Mouse (Mus musculus) CH12.LX (cell line): Measurements from ENCODE around the gene Akr1b3. TPM values are rescaled to one million over a fixed set of nuclear protein-coding genes. Genes with fewer than 3 reads are reported as not detected.

Experiments
- DNase-seq: peaks from one replicate; pipeline ENCODE4 v3.0.0-alpha.2; 2013; ENCODE audit errors: extremely low read depth
- H3K27ac ChIP-seq: 2 replicates; pipeline ENCODE4 v1.5.1; 2012; ENCODE audit warnings: low read depth, mild to moderate bottlenecking, control low read depth, moderate library complexity; ENCODE audit not compliant: insufficient read depth
- H3K27me3 ChIP-seq: replicated peaks from 2 replicates; pipeline ENCODE3; 2012; ENCODE audit warnings: inconsistent platforms
- H3K36me3 ChIP-seq, 2 experiments: replicated peaks in 1 of 2; 2 replicates each; pipeline versions ENCODE3 to v1.6.1; 2012; ENCODE audit warnings: inconsistent platforms in 1 of 2, low read length in 1 of 2, mild to moderate bottlenecking in 1 of 2, mixed read lengths in 1 of 2, moderate library complexity in 1 of 2; ENCODE audit not compliant: control insufficient read depth in 1 of 2, insufficient read depth in 1 of 2
- H3K4me1 ChIP-seq, 2 experiments: 2 replicates each; pipeline ENCODE4 v1.6.1; 2012; ENCODE audit warnings: inconsistent platforms in 1 of 2, moderate library complexity in 1 of 2; ENCODE audit not compliant: insufficient read depth in 2 of 2, control insufficient read depth in 1 of 2
- H3K4me2 ChIP-seq: 2 replicates; pipeline ENCODE4 v1.6.1; 2012; ENCODE audit warnings: low read depth, mild to moderate bottlenecking, control low read depth; ENCODE audit not compliant: poor library complexity, insufficient read depth, severe bottlenecking
- H3K4me3 ChIP-seq, 3 experiments: fragments of 150-350 bp in 1 of 3; sonication (generic) in 1 of 3; replicated peaks in 1 of 3; 2 replicates each; pipeline versions ENCODE3 to v1.5.1; 2011 to 2012; ENCODE audit warnings: low read depth in 2 of 3, low read length in 2 of 3, mild to moderate bottlenecking in 2 of 3, moderate library complexity in 2 of 3, control low read depth in 1 of 3, improper control_type of control experiment in 1 of 3, inconsistent platforms in 1 of 3, mixed read lengths in 1 of 3; ENCODE audit not compliant: poor library complexity in 1 of 3
- H3K79me2 ChIP-seq: replicated peaks from 2 replicates; pipeline ENCODE4 v1.6.1; 2012; ENCODE audit warnings: mild to moderate bottlenecking, moderate library complexity; ENCODE audit not compliant: control insufficient read depth, poor library complexity, insufficient read depth, severe bottlenecking; ENCODE audit errors: extremely low read depth
- H3K9ac ChIP-seq: 2 replicates; pipeline ENCODE4 v1.6.1; 2012; ENCODE audit warnings: low read depth, mild to moderate bottlenecking, control low read depth, moderate library complexity; ENCODE audit not compliant: insufficient read depth
- H3K9me3 ChIP-seq: replicated peaks from 2 replicates; pipeline ENCODE3; 2012; ENCODE audit warnings: low read length, inconsistent platforms, mixed read lengths
- CHD1 ChIP-seq: IDR thresholded peaks from 2 replicates; pipeline ENCODE4 v1.6.1; 2012; ENCODE audit warnings: low read depth, low read length, improper control_type of control experiment, inconsistent platforms
- CHD2 ChIP-seq: IDR thresholded peaks from 2 replicates; pipeline ENCODE4 v1.6.1; 2011; ENCODE audit warnings: low read length, improper control_type of control experiment
- CTCF ChIP-seq, 2 experiments: IDR thresholded peaks in 1 of 2; conservative IDR thresholded peaks in 1 of 2; 2 replicates each; pipeline ENCODE4 v1.5.1; 2011 to 2012; ENCODE audit warnings: low read depth in 2 of 2, low read length in 2 of 2, improper control_type of control experiment in 1 of 2, inconsistent platforms in 1 of 2, mild to moderate bottlenecking in 1 of 2, moderate library complexity in 1 of 2
- E2F4 ChIP-seq: IDR thresholded peaks from 2 replicates; pipeline ENCODE4 v1.6.1; 2011; ENCODE audit warnings: low read depth, low read length, improper control_type of control experiment; ENCODE audit not compliant: insufficient replicate concordance
- ELF1 ChIP-seq: IDR thresholded peaks from 2 replicates; pipeline ENCODE4 v1.6.1; 2014; ENCODE audit warnings: low read depth, mild to moderate bottlenecking, inconsistent platforms, low read length, improper control_type of control experiment
- EP300 ChIP-seq: IDR thresholded peaks from 2 replicates; pipeline ENCODE4 v1.6.1; 2011; ENCODE audit warnings: low read length, improper control_type of control experiment
- ETS1 ChIP-seq: conservative IDR thresholded peaks from 2 replicates; pipeline ENCODE4 v1.6.1; 2012; ENCODE audit warnings: low read depth, mild to moderate bottlenecking, inconsistent platforms, low read length, improper control_type of control experiment, moderate library complexity
- GABPA ChIP-seq: IDR thresholded peaks from 2 replicates; pipeline ENCODE4 v1.6.1; 2012; ENCODE audit warnings: low read depth, low read length, improper control_type of control experiment, inconsistent platforms; ENCODE audit not compliant: insufficient replicate concordance
- HCFC1 ChIP-seq: IDR thresholded peaks from 2 replicates; pipeline ENCODE4 v1.6.1; 2012; ENCODE audit warnings: low read depth, mild to moderate bottlenecking, inconsistent platforms, low read length, improper control_type of control experiment
- IRF4 ChIP-seq: IDR thresholded peaks from 2 replicates; pipeline ENCODE4 v1.6.1; 2014; ENCODE audit warnings: low read depth, mild to moderate bottlenecking, inconsistent platforms, low read length, improper control_type of control experiment
- JUND ChIP-seq: conservative IDR thresholded peaks from 2 replicates; pipeline ENCODE4 v1.6.1; 2011; ENCODE audit warnings: low read depth, low read length, improper control_type of control experiment
- KAT2A ChIP-seq: IDR thresholded peaks from 2 replicates; pipeline ENCODE4 v1.6.1; 2012; ENCODE audit warnings: low read length, improper control_type of control experiment, inconsistent platforms; ENCODE audit not compliant: insufficient replicate concordance
- MAFK ChIP-seq: IDR thresholded peaks from 2 replicates; pipeline ENCODE4 v1.6.1; 2011; ENCODE audit warnings: low read length, improper control_type of control experiment; ENCODE audit not compliant: insufficient replicate concordance
- MAX ChIP-seq: IDR thresholded peaks from 2 replicates; pipeline ENCODE4 v1.6.1; 2011; ENCODE audit warnings: low read length, improper control_type of control experiment
- MAZ ChIP-seq: IDR thresholded peaks from 2 replicates; pipeline ENCODE4 v1.6.1; 2012; ENCODE audit warnings: low read depth, mild to moderate bottlenecking, inconsistent platforms, low read length, improper control_type of control experiment, moderate library complexity
- MEF2A ChIP-seq: IDR thresholded peaks from 2 replicates; pipeline ENCODE4 v1.6.1; 2014; ENCODE audit warnings: low read depth, mild to moderate bottlenecking, inconsistent platforms, low read length, improper control_type of control experiment, borderline replicate concordance
- MXI1 ChIP-seq: IDR thresholded peaks from 2 replicates; pipeline ENCODE4 v1.6.1; 2011; ENCODE audit warnings: mild to moderate bottlenecking, low read depth, low read length, improper control_type of control experiment
- MYC ChIP-seq: IDR thresholded peaks from 2 replicates; pipeline ENCODE4 v1.6.1; 2011; ENCODE audit warnings: low read depth, mild to moderate bottlenecking, improper control_type of control experiment, low read length
- NELFE ChIP-seq: IDR thresholded peaks from 2 replicates; pipeline ENCODE4 v1.6.1; 2011; ENCODE audit warnings: low read depth, low read length, improper control_type of control experiment
- NRF1 ChIP-seq: IDR thresholded peaks from 2 replicates; pipeline ENCODE4 v1.6.1; 2014; ENCODE audit warnings: low read depth, mild to moderate bottlenecking, inconsistent platforms, low read length, improper control_type of control experiment, moderate library complexity
- POLR2AphosphoS2 ChIP-seq: IDR thresholded peaks from 2 replicates; pipeline ENCODE4 v1.6.1; 2011; ENCODE audit warnings: low read depth, low read length, improper control_type of control experiment
- RAD21 ChIP-seq: IDR thresholded peaks from 2 replicates; pipeline ENCODE4 v1.6.1; 2011; ENCODE audit warnings: low read depth, mild to moderate bottlenecking, low read length, improper control_type of control experiment, moderate library complexity
- RCOR1 ChIP-seq: conservative IDR thresholded peaks from 2 replicates; pipeline ENCODE4 v1.6.1; 2012; ENCODE audit warnings: low read depth, mild to moderate bottlenecking, inconsistent platforms, low read length, improper control_type of control experiment
- SIN3A ChIP-seq: IDR thresholded peaks from 2 replicates; pipeline ENCODE4 v1.6.1; 2012; ENCODE audit warnings: low read length, improper control_type of control experiment, inconsistent platforms
- SMC3 ChIP-seq: IDR thresholded peaks from 2 replicates; pipeline ENCODE4 v1.6.1; 2011; ENCODE audit warnings: low read depth, low read length, improper control_type of control experiment
- TCF12 ChIP-seq: IDR thresholded peaks from 2 replicates; pipeline ENCODE4 v1.6.1; 2014; ENCODE audit warnings: low read depth, mild to moderate bottlenecking, inconsistent platforms, low read length, improper control_type of control experiment
- USF2 ChIP-seq: conservative IDR thresholded peaks from 2 replicates; pipeline ENCODE4 v1.6.1; 2011; ENCODE audit warnings: low read depth, low read length, improper control_type of control experiment
- ZC3H11A ChIP-seq: IDR thresholded peaks from 2 replicates; pipeline ENCODE4 v1.6.1; 2012; ENCODE audit warnings: low read depth, mild to moderate bottlenecking, inconsistent platforms, low read length, improper control_type of control experiment
- ZNF384 ChIP-seq: IDR thresholded peaks from 2 replicates; pipeline ENCODE4 v1.6.1; 2012; ENCODE audit warnings: low read depth, low read length, improper control_type of control experiment, inconsistent platforms
- dilution Hi-C: fragments of 300-500 bp; cut with MboI; formaldehyde crosslinking; loops from 2 replicates; pipeline ENCODE4 v1.14.3; 2020; ENCODE audit warnings: low sequenced_read_pairs; ENCODE audit not compliant: extremely low pct_unique_long_range_greater_than_20kb, extremely low pct_ligation_motif_present
- in situ Hi-C: fragments of 300-500 bp; cut with MboI; formaldehyde crosslinking; loops from 3 replicates; pipeline ENCODE4 v1.14.3; 2019; ENCODE audit warnings: low sequenced_read_pairs, low pct_ligation_motif_present, low pct_unique_long_range_greater_than_20kb, mixed read lengths
- polyA plus RNA-seq: library from polyadenylated mRNA; unstranded; fragments of >175 nt; gene quantifications from 2 replicates; pipeline ENCODE4 v1.2.1, GENCODE M21; 2012; ENCODE audit warnings: low read depth; ENCODE audit not compliant: insufficient read length
- total RNA-seq, 2 experiments: library from RNA; depleted of rRNA; stranded (reverse); fragments of 300-350 nt in 1 of 2; fragments of >200 nt in 1 of 2; gene quantifications; 2 replicates each; pipeline ENCODE4 v1.2.3; 2012 to 2014

Gene Akr1b3
- total and polyA plus RNA-seq, 3 experiments: 257 to 359 (median 313) TPM

DNA sequence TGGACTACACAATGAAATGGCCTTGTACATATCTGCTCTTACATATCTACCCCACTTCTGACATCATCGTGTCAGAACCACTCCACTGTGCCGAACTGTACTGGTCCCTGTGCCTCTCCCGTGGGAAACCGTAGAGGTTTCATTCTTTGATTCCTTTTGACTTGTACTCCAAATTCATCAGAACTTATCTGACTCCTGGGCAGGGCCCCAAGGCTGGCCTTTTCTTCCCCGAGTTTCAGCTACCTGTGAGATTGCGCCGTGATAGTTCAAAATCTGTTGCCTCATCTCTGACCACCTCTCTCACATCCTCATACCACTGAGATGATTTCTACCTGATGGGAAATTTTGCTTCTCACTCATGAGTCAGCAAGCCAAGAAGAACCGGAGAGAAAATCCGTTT lies 21.8 kb downstream of the Akr1b3 start:
- Histone ChIP-seq H3K36me3 (no peaks in the 10 kb centered on the region), H3K79me2 (no peaks in the 10 kb centered on the region), H3K9me3 (no peaks in the 10 kb centered on the region), H3K9ac (no peak overlapping the region), H3K4me2 (no peak overlapping the region), H3K27ac (no peak overlapping the region), H3K4me1 (peaks cover 10 to 15% of the 10 kb centered on the region in 2 experiments), H3K27me3 (no peaks in the 10 kb centered on the region), H3K4me3 (no peak overlapping the region)
- dilution Hi-C loops (no loop called here), in situ Hi-C loops (loop anchor here (10.0 to 25.0 kb wide), 3 partner anchors 49 to 1958 kb away; partner anchors contain the start of gene Stra8)
- DNase-seq: no peak
- TF ChIP-seq ZC3H11A: no peak
- no peak for TF ChIP-seq USF2
- no peak for TF ChIP-seq NRF1
- peak; percentile 25; the same call in 1 of the 2 replicates for TF ChIP-seq MAFK
- no peak for TF ChIP-seq CTCF (conservative IDR thresholded peaks at IDR 0.05 in 1 of 2, IDR thresholded peaks at IDR 0.05 in 1 of 2; ENCODE audit: low read depth in 2 of 2, low read length in 2 of 2)

DNA sequence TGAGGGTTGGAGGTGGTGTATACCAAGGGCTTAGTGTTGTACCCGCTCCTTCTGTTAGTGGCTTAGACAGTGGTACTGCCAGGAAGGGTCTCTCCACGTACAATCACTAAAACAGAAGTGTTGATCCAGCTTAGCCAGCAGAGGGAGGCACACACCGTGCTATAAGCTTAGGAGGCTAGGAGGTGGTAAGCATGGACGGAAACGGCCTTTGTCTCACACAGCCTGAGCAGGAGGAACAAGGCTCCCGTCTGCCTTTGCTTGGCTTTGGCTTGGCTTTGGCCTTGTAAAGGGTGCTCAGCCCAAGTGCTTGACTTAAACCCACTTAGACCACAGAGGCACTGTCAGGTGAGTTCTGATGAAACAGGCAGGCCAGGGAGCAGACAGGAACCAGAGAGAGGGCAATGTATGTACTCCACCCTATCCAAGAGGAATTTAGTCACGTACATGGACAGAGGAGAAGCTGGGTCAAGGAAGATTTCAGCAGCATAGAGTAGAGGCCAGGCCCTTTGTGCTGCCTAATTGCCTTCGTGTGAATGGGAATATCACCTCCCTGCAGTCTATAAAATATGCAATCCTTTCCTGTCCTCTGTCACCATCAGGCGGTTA lies 24.3 kb downstream of the Akr1b3 start:
- Histone ChIP-seq H3K9me3 (no peaks in the 10 kb centered on the region), H3K4me2 (peak overlapping the region; percentile 54; the same call in 1 of the 2 replicates), H3K27me3 (no peaks in the 10 kb centered on the region), H3K36me3 (no peaks in the 10 kb centered on the region), H3K27ac (no peak overlapping the region), H3K79me2 (no peaks in the 10 kb centered on the region), H3K9ac (no peak overlapping the region), H3K4me1 (peaks cover 10 to 15% of the 10 kb centered on the region in 2 experiments), H3K4me3 (peak overlapping the region in 1 of 3 experiments; percentile 23)
- in situ Hi-C loops (loop anchor here (5.0 to 25.0 kb wide), 5 partner anchors 52 to 1956 kb away; partner anchors contain the start of gene Stra8), dilution Hi-C loops (no loop called here)
- TF ChIP-seq CTCF (conservative IDR thresholded peaks at IDR 0.05 in 1 of 2, IDR thresholded peaks at IDR 0.05 in 1 of 2; ENCODE audit: low read depth in 2 of 2, low read length in 2 of 2) (peak; percentile 56 to 98; a peak in 3 of 4 replicates), IRF4 (peak; percentile 26; the same call in 1 of the 2 replicates), JUND (0 out of 2 replicates have a peak, but pooled peaks have one; percentile 16), ZC3H11A (peak; percentile 93), E2F4 (peak; percentile 29; the same call in 1 of the 2 replicates), MEF2A (peak; percentile 31; the same call in 1 of the 2 replicates), CHD1 (no peak), MAFK (no peak), CHD2 (no peak), MYC (peak; percentile 84; the same call in 1 of the 2 replicates), MAX (peak; percentile 51; the same call in 1 of the 2 replicates), NELFE (peak; percentile 60; the same call in 1 of the 2 replicates), TCF12 (no peak), GABPA (no peak), MAZ (no peak), EP300 (no peak), MXI1 (peak; percentile 34; the same call in 1 of the 2 replicates), RCOR1 (no peak), RAD21 (peak; percentile 100), SMC3 (peak; percentile 99), ZNF384 (no peak), USF2 (no peak), SIN3A (0 out of 2 replicates have a peak, but pooled peaks have one; percentile 67), ETS1 (no peak), POLR2AphosphoS2 (no peak), NRF1 (no peak), KAT2A (no peak), HCFC1 (no peak), ELF1 (peak; percentile 49; the same call in 1 of the 2 replicates)
- peak; percentile 81 for DNase-seq
